ENCODE assay signal across 19 mouse cellular contexts in genomic region chr14:30251351-30251750, GRCm38 (mm10).
"Had no signal": no experiment of that assay in that cellular context is flagged by ENCODE, and none has a peak within 500 bp of the region (broad histone marks: within the 10 kb centered on the region; RNA-seq: fewer than 3 reads in every experiment).

No protein-coding gene starts in this region.

- H3K4me1 ChIP-seq: liver, embryonic 13.5 days had no signal

- H3K36me3 ChIP-seq: limb, embryonic 10.5 days; limb, embryonic 13.5 days; liver, embryonic 13.5 days; stomach, embryonic 15.5 days had no signal

- H3K4me2 ChIP-seq: limb, embryonic 13.5 days; liver, embryonic 13.5 days; lung, embryonic 14.5 days; midbrain, embryonic 11.5 days; stomach, embryonic 15.5 days had no signal

- DNase-seq: kidney, adult 18-20 months; kidney, adult 9 months; kidney, postnatal 14 days; layer of hippocampus, adult 9-11 months; liver, embryonic 13.5 days; lung, embryonic 14.5 days; midbrain, embryonic 14.5 days; right cerebral cortex, adult 18-20 months; right cerebral cortex, postnatal 14 days; spleen, adult 18-20 months; thymus, postnatal 25 days had no signal

- H3K9ac ChIP-seq: limb, embryonic 13.5 days; liver, embryonic 13.5 days; lung, embryonic 14.5 days; stomach, embryonic 15.5 days had no signal

- H3K27ac ChIP-seq: layer of hippocampus, adult 2 months; limb, embryonic 10.5 days; limb, embryonic 13.5 days; liver, embryonic 13.5 days; macrophage; stomach, embryonic 15.5 days had no signal

- H3K4me3 ChIP-seq: layer of hippocampus, adult 2 months; limb, embryonic 10.5 days; limb, embryonic 13.5 days; liver, embryonic 13.5 days; stomach, embryonic 15.5 days had no signal

- ATAC-seq: intestine, embryonic 16.5 days; lung, postnatal 0 days had no signal

- H3K9me3 ChIP-seq: limb, embryonic 10.5 days; limb, embryonic 13.5 days; liver, embryonic 13.5 days; stomach, embryonic 15.5 days had no signal

- H3K27me3 ChIP-seq: limb, embryonic 13.5 days; liver, embryonic 13.5 days; stomach, embryonic 15.5 days had no signal
